11 mouse cellular contexts compared by ENCODE assay signal in genomic region chr8:117765947-117766346, GRCm38 (mm10).
"Had no signal": no experiment of that assay in that cellular context is flagged by ENCODE, and none has a peak within 500 bp of the region (broad histone marks: within the 10 kb centered on the region; RNA-seq: fewer than 3 reads in every experiment).

No protein-coding gene starts in this region.

- H3K9ac ChIP-seq: limb, embryonic 15.5 days; lung, embryonic 14.5 days; midbrain, embryonic 15.5 days had no signal

- ATAC-seq: inflammation-experienced regulatory T-cells, adult 6 months; midbrain, embryonic 15.5 days had no signal

- H3K27me3 ChIP-seq: limb, embryonic 15.5 days; midbrain, embryonic 15.5 days had no signal

- H3K4me3 ChIP-seq: limb, embryonic 15.5 days; midbrain, embryonic 10.5 days; midbrain, embryonic 15.5 days had no signal

- H3K4me2 ChIP-seq: limb, embryonic 15.5 days; lung, embryonic 14.5 days; midbrain, embryonic 15.5 days had no signal

- H3K27ac ChIP-seq: limb, embryonic 15.5 days; midbrain, embryonic 10.5 days; midbrain, embryonic 15.5 days had no signal

- H3K4me1 ChIP-seq: limb, embryonic 15.5 days; midbrain, embryonic 10.5 days; midbrain, embryonic 15.5 days had no signal

- H3K9me3 ChIP-seq: limb, embryonic 15.5 days; midbrain, embryonic 10.5 days; midbrain, embryonic 15.5 days had no signal

- DNase-seq: kidney, adult 2 months; kidney, postnatal 25 days; lung, embryonic 14.5 days; lung, postnatal 10 days; lung, postnatal 4 days; right cerebral cortex, postnatal 25 days; thymus, postnatal 4 days had no signal

- H3K36me3 ChIP-seq: limb, embryonic 15.5 days; midbrain, embryonic 10.5 days; midbrain, embryonic 15.5 days had no signal
